Mouse (Mus musculus) adrenal gland, postnatal 25 days (tissue): ENCODE results near the gene Ccdc194. TPM values are rescaled to one million over a fixed set of nuclear protein-coding genes. Genes with fewer than 3 reads are reported as not detected.

Experiments
- DNase-seq: peaks from one replicate; pipeline ENCODE4 v3.0.0; 2021; ENCODE audit warnings: mixed read lengths
- total RNA-seq: library from RNA; stranded (reverse); gene quantifications from 2 replicates; pipeline ENCODE4 v1.2.3, GENCODE M21; 2021

Gene Ccdc194
- total RNA-seq, 1 experiment from 2014 or later, result not detected

GRCm38 (mm10) chr8:71509316-71509715 is 16.2 kb downstream of the Ccdc194 start:
- no peak for DNase-seq

- peak; percentile 85 for DNase-seq
Measured at GRCm38 (mm10) chr8:71507589-71508104, 17.9 kb downstream of the Ccdc194 start.

- peak; percentile 50 for DNase-seq
Measured at GRCm38 (mm10) chr8:71505979-71506378, 19.5 kb downstream of the Ccdc194 start.

GRCm38 (mm10) chr8:71505326-71505725 is 20.2 kb downstream of the Ccdc194 start:
- no peak for DNase-seq

- DNase-seq, result no peak
Measured at GRCm38 (mm10) chr8:71504349-71504748, 21.2 kb downstream of the Ccdc194 start.

- peak; percentile 38 for DNase-seq
Measured at GRCm38 (mm10) chr8:71498816-71499690, 26.5 kb downstream of the Ccdc194 start.

- peak; percentile 43 for DNase-seq
Measured at GRCm38 (mm10) chr8:71497881-71498501, 27.5 kb downstream of the Ccdc194 start.

- no peak for DNase-seq
Measured at GRCm38 (mm10) chr8:71497077-71497645, 28.4 kb downstream of the Ccdc194 start.

GRCm38 (mm10) chr8:71496481-71496880 is 29.0 kb downstream of the Ccdc194 start:
- peak; percentile 97 for DNase-seq

- DNase-seq, result no peak
Measured at GRCm38 (mm10) chr8:71495811-71496210, 29.7 kb downstream of the Ccdc194 start.

- peak; percentile 91 for DNase-seq
Measured at GRCm38 (mm10) chr8:71495039-71495438, 30.5 kb downstream of the Ccdc194 start.

GRCm38 (mm10) chr8:71488454-71488853 is 37.1 kb downstream of the Ccdc194 start:
- peak; percentile 79 for DNase-seq

GRCm38 (mm10) chr8:71487691-71488445 is 37.6 kb downstream of the Ccdc194 start, which contains the start of gene Gtpbp3:
Gtpbp3 (plus strand) TSS chr8:71488103.
- peak; percentile 82 for DNase-seq

- no peak for DNase-seq
Measured at GRCm38 (mm10) chr8:71486136-71486529, 39.4 kb downstream of the Ccdc194 start.

- peak; percentile 86 for DNase-seq
Measured at GRCm38 (mm10) chr8:71485142-71486135, 40.1 kb downstream of the Ccdc194 start, which contains the start of gene Ano8. Ano8 (minus strand) TSS chr8:71485963.

GRCm38 (mm10) chr8:71484736-71485135 is 40.8 kb downstream of the Ccdc194 start:
- DNase-seq, result no peak

- DNase-seq, result peak; percentile 45
Measured at GRCm38 (mm10) chr8:71483932-71484331, 41.6 kb downstream of the Ccdc194 start.

- no peak for DNase-seq
Measured at GRCm38 (mm10) chr8:71478943-71479342, 46.6 kb downstream of the Ccdc194 start.

GRCm38 (mm10) chr8:71477196-71477845 is 48.2 kb downstream of the Ccdc194 start:
- DNase-seq, result no peak
